8 mouse cellular contexts compared by ENCODE assay signal in genomic region chr11:70654923-70655570, GRCm38 (mm10). TPM values are rescaled to one million over a fixed set of nuclear protein-coding genes. Genes with fewer than 3 reads are reported as not detected.
A peak's percentile ranks its signal among the peaks of the same experiment; 100 is the strongest.
DNase-seq lines count a peak whose midpoint lies in the region; ATAC-seq and TF ChIP-seq lines count a peak whose summit lies in the region.

No protein-coding gene starts in this region.

- H3K4me3 ChIP-seq in cortical plate, adult 2 months (ENCODE audit: insufficient read depth, low read length), result peak overlapping the region; percentile 100
- H3K4me3 ChIP-seq in limb, embryonic 11.5 days (ENCODE audit: low read depth, low read length), result peak overlapping the region; percentile 100
- H3K4me3 ChIP-seq in midbrain, embryonic 11.5 days (ENCODE audit: low read depth, low read length), result peak overlapping the region; percentile 99

- TF ChIP-seq CTCF in cortical plate, adult 2 months (IDR thresholded peaks at IDR 0.05; ENCODE audit: extremely low read depth, insufficient read depth, low read length), result no peak

- no peaks in the 10 kb centered on the region for H3K9me3 ChIP-seq in limb, embryonic 11.5 days (ENCODE audit: control insufficient read depth, low read length)
- H3K9me3 ChIP-seq in midbrain, embryonic 11.5 days (ENCODE audit: control insufficient read depth, low read length), result no peaks in the 10 kb centered on the region

- H3K27ac ChIP-seq in cortical plate, adult 2 months (ENCODE audit: insufficient read depth, low read length), result 0 out of 2 replicates have a peak overlapping the region, but pooled peaks have one; percentile 53
- peak overlapping the region; percentile 97 for H3K27ac ChIP-seq in limb, embryonic 11.5 days (replicated peaks; ENCODE audit: low read depth, low read length)
- peak overlapping the region; percentile 95 for H3K27ac ChIP-seq in midbrain, embryonic 11.5 days (ENCODE audit: low read depth, low read length)

- peak; percentile 32; the same call in 1 of the 2 replicates for ATAC-seq in limb, embryonic 11.5 days (ENCODE audit: insufficient number of reproducible peaks, low FRiP score, low TSS enrichment, low read depth)
- peak; percentile 51 for ATAC-seq in midbrain, embryonic 11.5 days (ENCODE audit: low FRiP score)

- H3K9ac ChIP-seq in limb, embryonic 11.5 days (ENCODE audit: low read length), result peak overlapping the region; percentile 98
- H3K9ac ChIP-seq in midbrain, embryonic 11.5 days (ENCODE audit: low read length), result peak overlapping the region; percentile 98

- intact Hi-C loops in gastrocnemius, postnatal 14 days (cut with DNase I; ENCODE audit: low total_unique reads), result no loop called here

- peaks cover 17% of the 10 kb centered on the region for H3K36me3 ChIP-seq in limb, embryonic 11.5 days (ENCODE audit: control insufficient read depth, insufficient read depth, low read length)
- H3K36me3 ChIP-seq in midbrain, embryonic 11.5 days (ENCODE audit: control insufficient read depth, insufficient read depth, low read length), result peaks cover 8% of the 10 kb centered on the region

- peak; percentile 80 to 85 for DNase-seq in adrenal gland, adult 18-20 months (ENCODE audit: low spot score in 2 of 2)
- DNase-seq in gastrocnemius, postnatal 14 days, result peak; percentile 92
- peak; percentile 91 for DNase-seq in induced T-regulatory cell, adult 2 months (ENCODE audit: low read depth)
- peak; percentile 87 for DNase-seq in limb, embryonic 11.5 days (ENCODE audit: low spot score)
- DNase-seq in midbrain, embryonic 11.5 days (ENCODE audit: low spot score, missing footprints), result peak; percentile 98
- DNase-seq in right cerebral cortex, postnatal 4 days, result peak; percentile 83
- peak; percentile 91 for DNase-seq in yolk sac, embryonic 10.5 days (ENCODE audit: low spot score)

- H3K4me2 ChIP-seq in limb, embryonic 11.5 days (ENCODE audit: low read depth, severe bottlenecking), result peak overlapping the region; percentile 96
- peak overlapping the region; percentile 89 for H3K4me2 ChIP-seq in midbrain, embryonic 11.5 days

- under 1% methylated on average over 48 of the region's 48 CpGs for WGBS in limb, embryonic 11.5 days
- under 1% methylated on average over 46 of the region's 48 CpGs for WGBS in midbrain, embryonic 11.5 days

- no peaks in the 10 kb centered on the region for H3K27me3 ChIP-seq in limb, embryonic 11.5 days (ENCODE audit: control insufficient read depth, insufficient read depth, low read length)
- no peaks in the 10 kb centered on the region for H3K27me3 ChIP-seq in midbrain, embryonic 11.5 days (ENCODE audit: control insufficient read depth, insufficient read depth, low read length)

- TF ChIP-seq POLR2A in cortical plate, adult 2 months (IDR thresholded peaks at IDR 0.05; ENCODE audit: extremely low read depth, insufficient read depth, low read length), result 0 out of 2 replicates have a peak, but pooled peaks have one; percentile 30

- 0 out of 2 replicates have a peak, but pooled peaks cover 1% of the 10 kb centered on the region for H3K4me1 ChIP-seq in cortical plate, adult 2 months (ENCODE audit: control insufficient read depth, insufficient read depth, low read length)
- H3K4me1 ChIP-seq in limb, embryonic 11.5 days (ENCODE audit: control insufficient read depth, insufficient read depth, low read length), result peaks cover 36% of the 10 kb centered on the region
- peaks cover 33% of the 10 kb centered on the region for H3K4me1 ChIP-seq in midbrain, embryonic 11.5 days (ENCODE audit: control insufficient read depth, insufficient read depth, low read length)

RNA-seq across cellular contexts. Expression of gene Pfn1, which starts 0.6 kb away (rescaled TPM):
- total RNA-seq in adrenal gland, adult 18-20 months (2021), result 100 to 1,000 TPM; 619 to 923 TPM
- 270 and 277 TPM in 2 replicates for polyA plus RNA-seq in cortical plate, adult 2 months (2012; rRNA removed)
- total RNA-seq in gastrocnemius, postnatal 14 days (2021), result 100 to 1,000 TPM; 340 to 388 TPM
- 2,040 and 2,092 TPM in 2 replicates for polyA plus RNA-seq in limb, embryonic 11.5 days (2014; fragmentation: Nextera tagmentation; extraction: Ambion mirVana)
- 1,303 and 1,326 TPM in 2 replicates for polyA plus RNA-seq in midbrain, embryonic 11.5 days (2014; fragmentation: Nextera tagmentation; extraction: Ambion mirVana)

RNA-seq across cellular contexts. Expression of gene Eno3, which starts 2.0 kb away (rescaled TPM):
- total RNA-seq in adrenal gland, adult 18-20 months (2021), result 10 to 100 TPM; 29.0 to 44.2 TPM
- polyA plus RNA-seq in cortical plate, adult 2 months (2012; rRNA removed), result 26.4 and 26.6 TPM in 2 replicates
- total RNA-seq in gastrocnemius, postnatal 14 days (2021), result 1,000 to 10,000 TPM; 6,763 to 7,262 TPM
- 49.4 and 53.3 TPM in 2 replicates for polyA plus RNA-seq in limb, embryonic 11.5 days (2014; fragmentation: Nextera tagmentation; extraction: Ambion mirVana)
- 13.8 and 14.3 TPM in 2 replicates for polyA plus RNA-seq in midbrain, embryonic 11.5 days (2014; fragmentation: Nextera tagmentation; extraction: Ambion mirVana)

RNA-seq across cellular contexts. Expression of gene Slc25a11, which starts 7.8 kb away (rescaled TPM):
- 100 to 1,000 TPM; 131 to 138 TPM for total RNA-seq in adrenal gland, adult 18-20 months (2021)
- 139 and 143 TPM in 2 replicates for polyA plus RNA-seq in cortical plate, adult 2 months (2012; rRNA removed)
- 100 to 1,000 TPM; 278 to 315 TPM for total RNA-seq in gastrocnemius, postnatal 14 days (2021)
- polyA plus RNA-seq in limb, embryonic 11.5 days (2014; fragmentation: Nextera tagmentation; extraction: Ambion mirVana), result 141 and 148 TPM in 2 replicates
- polyA plus RNA-seq in midbrain, embryonic 11.5 days (2014; fragmentation: Nextera tagmentation; extraction: Ambion mirVana), result 134 and 142 TPM in 2 replicates

RNA-seq across cellular contexts. Expression of gene Rnf167, which starts 8.0 kb away (rescaled TPM):
- total RNA-seq in adrenal gland, adult 18-20 months (2021), result 10 to 100 TPM; 72.6 to 80.7 TPM
- polyA plus RNA-seq in cortical plate, adult 2 months (2012; rRNA removed), result 124 and 128 TPM in 2 replicates
- total RNA-seq in gastrocnemius, postnatal 14 days (2021), result 10 to 100 TPM; 34.9 to 35.7 TPM
- 89.5 and 99.1 TPM in 2 replicates for polyA plus RNA-seq in limb, embryonic 11.5 days (2014; fragmentation: Nextera tagmentation; extraction: Ambion mirVana)
- polyA plus RNA-seq in midbrain, embryonic 11.5 days (2014; fragmentation: Nextera tagmentation; extraction: Ambion mirVana), result 87.0 and 87.9 TPM in 2 replicates

RNA-seq across cellular contexts. Expression of gene Spag7, which starts 14.2 kb away (rescaled TPM):
- total RNA-seq in adrenal gland, adult 18-20 months (2021), result 10 to 100 TPM; 70.4 to 91.3 TPM
- polyA plus RNA-seq in cortical plate, adult 2 months (2012; rRNA removed), result 74.5 and 81.9 TPM in 2 replicates
- total RNA-seq in gastrocnemius, postnatal 14 days (2021), result 100 to 1,000 TPM; 117 to 122 TPM
- polyA plus RNA-seq in limb, embryonic 11.5 days (2014; fragmentation: Nextera tagmentation; extraction: Ambion mirVana), result 156 and 173 TPM in 2 replicates
- 138 and 139 TPM in 2 replicates for polyA plus RNA-seq in midbrain, embryonic 11.5 days (2014; fragmentation: Nextera tagmentation; extraction: Ambion mirVana)

Comparison
In these comparisons a context has a peak if more than half of its experiments do, and no peak if none do; other contexts are left out.
1. Peak in every context shown above with its lines: DNase-seq, ATAC-seq, H3K4me3 ChIP-seq and H3K27ac ChIP-seq.